Mouse (Mus musculus) kidney, adult 8-10 months (tissue): ENCODE results near the gene Gm10521.
"Not testable (repeated sequence)": the region's sequence is repeated elsewhere in the genome, so short reads cannot be mapped to it uniquely, and the experiment has no call there.

Experiments
- DNase-seq, 2 experiments: peaks; one replicate each; pipeline ENCODE4 v3.0.0; 2022

Gm10521 gene

DNA sequence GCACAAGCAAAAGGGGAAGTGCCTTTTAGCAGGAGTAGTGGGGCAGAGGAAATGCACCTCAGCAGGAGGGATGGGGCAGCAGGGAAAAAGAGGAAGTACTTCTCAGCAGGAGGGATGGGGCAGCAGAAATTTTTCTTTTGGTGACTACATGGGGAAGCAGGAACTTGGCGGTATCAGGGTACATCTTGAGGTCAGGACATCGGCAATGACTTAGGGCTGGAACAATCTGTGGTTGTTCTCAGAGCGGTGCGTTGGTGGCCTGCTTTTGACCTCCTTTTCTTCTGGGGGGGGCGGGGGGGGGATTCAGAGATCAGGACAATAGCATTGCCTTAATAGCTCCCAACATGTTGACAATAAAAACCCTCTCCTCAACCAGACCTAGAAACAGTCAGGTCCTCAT is at the start of gene Gm10521:
Gm10521 (plus strand) TSS at position 301 of the 400 bp plus-strand sequence.
- DNase-seq = not testable (repeated sequence)

GRCm38 (mm10) chr1:171848201-171848600 is 47.3 kb upstream of the Gm10521 start:
- DNase-seq = no peak

- no peak for DNase-seq
These were observed 46.7 kb upstream of the Gm10521 start for GRCm38 (mm10) chr1:171848757-171849156.

DNA sequence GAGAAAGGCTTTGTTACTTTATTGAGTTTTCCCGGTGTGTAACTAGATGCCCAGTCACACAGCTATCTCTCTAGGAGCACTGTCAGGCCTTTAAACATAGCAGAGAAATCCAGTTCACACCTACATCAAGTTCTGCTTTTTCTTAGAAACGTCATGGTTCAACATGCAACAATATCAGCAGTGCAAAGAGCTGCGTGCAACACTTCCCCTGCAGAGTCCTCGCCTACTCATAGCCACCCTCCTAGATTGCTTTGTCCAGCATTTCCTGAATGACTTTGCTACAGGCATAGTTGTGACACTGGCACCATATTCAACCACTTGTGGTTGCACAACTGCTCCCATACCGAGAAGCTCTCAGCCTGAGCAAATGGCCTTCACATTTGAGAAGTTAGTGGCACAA is 46.0 kb upstream of the Gm10521 start:
- no peak for DNase-seq

DNA sequence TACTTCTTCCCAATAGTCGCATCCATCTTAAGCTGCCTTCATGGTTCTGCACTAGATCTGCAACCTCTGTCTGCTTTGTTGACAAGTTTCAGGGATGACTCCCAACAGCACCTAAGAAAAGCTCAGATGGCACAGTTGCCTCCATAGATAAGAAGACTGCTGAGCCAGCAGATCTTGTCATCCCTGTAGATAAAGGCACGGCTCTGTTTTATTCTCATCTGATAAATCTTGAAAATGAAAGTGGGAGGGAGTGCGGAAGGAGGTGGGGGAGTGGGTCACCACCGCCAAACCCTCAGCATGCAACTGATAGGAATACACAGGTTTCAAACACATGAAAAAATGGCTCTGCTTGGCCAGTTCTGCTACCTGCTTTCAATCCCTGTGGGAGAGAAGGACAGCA is 30.0 kb upstream of the Gm10521 start:
- DNase-seq = no peak

DNA sequence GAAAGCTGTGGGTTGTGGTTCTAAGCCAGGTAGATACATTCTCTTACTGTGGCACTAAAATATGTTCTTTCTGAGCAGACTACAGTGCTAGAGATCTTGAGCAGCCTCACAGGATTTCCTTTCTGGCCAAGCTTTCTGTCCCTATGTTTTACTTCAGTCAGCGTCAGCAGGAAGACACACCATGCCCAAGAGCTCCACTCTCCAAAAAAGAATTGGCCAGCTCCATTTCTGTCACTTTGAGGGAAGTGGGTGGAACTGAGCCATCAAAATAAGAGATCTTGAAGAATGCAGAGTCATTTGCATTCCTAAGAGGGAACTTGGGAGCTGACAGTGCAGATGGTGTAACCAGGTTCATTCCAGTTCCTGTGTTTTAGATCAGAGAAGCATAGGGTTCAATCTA is 8.5 kb upstream of the Gm10521 start:
- DNase-seq = no peak

GRCm38 (mm10) chr1:171904011-171904410 is 8.5 kb downstream of the Gm10521 start:
- DNase-seq = no peak

DNA sequence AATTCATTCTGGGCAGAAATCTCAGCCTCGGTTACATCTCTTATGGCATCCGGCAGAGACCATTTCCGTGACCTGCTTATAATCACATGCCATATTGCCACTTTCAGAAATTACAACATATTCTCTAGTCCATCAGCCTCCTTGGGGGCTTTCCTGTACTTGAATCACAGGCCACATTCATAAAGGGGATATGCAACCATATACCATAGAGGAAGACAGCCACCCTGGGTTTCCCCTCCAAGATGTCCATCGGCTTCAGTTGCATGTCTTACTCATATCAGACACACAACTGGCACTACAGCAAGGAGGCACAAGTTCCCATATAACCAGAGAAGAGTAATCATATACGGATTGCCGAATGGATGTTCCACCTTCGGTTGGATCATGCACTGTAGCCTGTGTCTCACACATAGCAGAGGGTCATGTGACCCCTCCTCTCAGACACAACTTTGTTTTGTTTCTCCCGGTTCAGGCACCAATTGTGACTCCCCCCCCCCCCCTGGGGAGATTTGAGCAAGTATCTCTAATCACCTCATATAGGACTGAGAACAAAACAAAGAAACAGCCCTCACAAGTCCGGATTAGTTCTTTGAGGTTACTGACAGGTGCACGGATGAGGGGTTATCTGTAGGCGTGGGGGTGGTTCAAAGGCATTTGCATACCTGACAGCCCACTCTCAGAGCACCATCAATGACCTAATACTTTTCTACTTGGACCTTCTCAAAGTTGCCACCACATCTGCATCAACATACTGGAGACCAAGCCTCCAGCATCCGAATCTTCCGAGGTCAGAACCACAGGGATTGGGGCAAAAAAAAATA is 20.4 kb downstream of the Gm10521 start:
- DNase-seq = no peak

DNA sequence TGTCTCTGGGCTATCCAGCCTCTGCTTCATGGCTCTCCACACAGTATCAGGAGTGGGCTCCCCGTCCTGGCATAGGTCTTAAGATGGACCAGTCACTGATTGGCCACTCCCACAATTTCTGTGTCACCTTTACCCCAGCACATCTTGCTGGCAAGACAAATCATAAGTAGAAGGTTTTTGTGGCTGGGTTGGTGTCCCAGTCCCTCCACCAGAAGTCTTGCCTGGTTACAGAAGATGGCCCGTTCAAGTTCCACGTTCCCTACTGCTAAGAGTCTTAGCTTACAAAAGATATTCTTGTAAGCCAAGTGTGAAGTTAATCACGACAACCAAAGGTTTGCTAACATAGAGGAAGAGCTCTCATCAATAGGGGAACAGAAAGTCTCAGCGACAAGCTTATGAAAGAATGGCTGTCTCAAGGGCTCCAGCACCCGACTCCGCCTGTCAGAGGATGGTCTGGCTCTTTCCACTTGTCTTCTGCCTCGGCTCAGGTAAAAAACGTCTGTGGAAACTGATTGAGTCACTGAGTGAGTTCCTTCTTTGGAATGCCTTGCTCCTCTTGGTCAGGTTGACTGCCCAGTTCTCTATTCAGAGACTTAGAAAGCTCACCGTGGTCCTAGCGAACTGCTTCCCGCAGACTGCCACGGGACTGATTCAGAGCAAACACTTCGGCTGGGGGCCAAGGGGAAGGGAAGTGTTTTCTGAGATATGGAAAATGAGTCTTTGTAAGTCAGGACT is 22.0 kb downstream of the Gm10521 start, which contains the start of gene Slamf6:
Slamf6 (plus strand) TSS at position 211 of the 735 bp plus-strand sequence.
- DNase-seq = no peak

DNA sequence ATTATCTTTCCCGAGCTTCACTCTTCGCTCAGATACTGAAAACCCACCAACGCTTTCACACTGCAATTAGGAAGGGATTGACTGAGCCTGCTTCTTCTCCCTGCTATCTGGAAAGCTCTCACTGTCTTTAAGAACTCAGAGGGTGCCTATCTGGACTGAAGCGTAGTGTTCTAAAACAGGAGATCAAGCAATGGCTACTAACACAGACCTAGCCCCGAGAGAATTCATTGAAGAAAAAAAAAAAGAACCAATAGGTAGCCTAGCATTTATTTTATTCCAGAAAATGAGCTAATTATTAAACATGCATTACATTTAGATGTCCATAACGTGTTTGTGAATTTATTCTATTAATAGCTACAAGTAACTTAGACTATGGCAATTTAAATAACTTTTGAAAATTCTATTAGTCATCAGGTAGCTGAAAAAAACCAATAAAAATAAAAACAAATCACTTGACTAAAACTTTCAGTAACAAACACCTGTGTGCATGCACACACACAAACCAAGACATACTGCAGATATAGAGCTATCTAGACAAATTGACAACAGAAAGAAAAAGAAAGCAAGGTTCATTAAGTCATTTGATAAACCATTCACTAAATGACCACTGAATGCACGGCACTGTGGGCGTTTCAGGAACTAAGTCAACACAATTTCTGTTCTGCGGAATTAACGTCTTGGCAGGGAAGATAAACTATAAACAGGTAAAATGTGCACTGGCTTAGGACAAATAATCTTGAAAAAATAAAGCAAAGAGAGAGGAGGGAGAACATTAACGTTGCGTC is 22.9 kb downstream of the Gm10521 start:
- DNase-seq = no peak

GRCm38 (mm10) chr1:171919193-171919592 is 23.7 kb downstream of the Gm10521 start:
- no peak for DNase-seq

DNA sequence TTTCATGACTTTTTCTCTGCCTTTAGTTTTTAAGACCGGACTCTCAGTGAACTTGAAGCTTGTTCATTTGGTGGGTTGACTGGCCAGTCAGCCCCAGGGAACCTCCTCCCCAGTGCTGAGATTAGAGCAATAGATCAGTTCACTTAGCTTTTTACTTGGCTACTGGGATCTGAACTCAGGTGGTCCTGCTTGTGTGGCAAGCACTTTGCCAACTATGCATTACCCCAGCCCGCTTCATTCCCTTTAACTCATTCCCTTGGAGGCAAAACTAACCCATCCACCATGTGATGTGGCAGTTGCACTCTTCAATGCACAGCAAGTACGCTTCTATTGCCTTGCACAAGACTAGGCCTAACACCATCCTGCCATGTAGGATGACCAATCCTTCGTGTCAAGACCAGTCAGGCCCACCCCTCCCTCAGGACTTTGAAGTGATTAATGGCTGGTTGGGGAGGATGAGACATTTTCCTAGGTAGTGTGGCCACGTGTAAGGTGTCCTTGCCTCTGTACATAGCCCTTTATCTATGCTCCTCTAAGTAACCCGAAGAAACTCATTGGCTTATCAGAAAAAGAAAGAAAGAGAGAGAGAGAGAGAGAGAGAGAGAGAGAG is 24.5 kb downstream of the Gm10521 start:
- DNase-seq = no peak

DNA sequence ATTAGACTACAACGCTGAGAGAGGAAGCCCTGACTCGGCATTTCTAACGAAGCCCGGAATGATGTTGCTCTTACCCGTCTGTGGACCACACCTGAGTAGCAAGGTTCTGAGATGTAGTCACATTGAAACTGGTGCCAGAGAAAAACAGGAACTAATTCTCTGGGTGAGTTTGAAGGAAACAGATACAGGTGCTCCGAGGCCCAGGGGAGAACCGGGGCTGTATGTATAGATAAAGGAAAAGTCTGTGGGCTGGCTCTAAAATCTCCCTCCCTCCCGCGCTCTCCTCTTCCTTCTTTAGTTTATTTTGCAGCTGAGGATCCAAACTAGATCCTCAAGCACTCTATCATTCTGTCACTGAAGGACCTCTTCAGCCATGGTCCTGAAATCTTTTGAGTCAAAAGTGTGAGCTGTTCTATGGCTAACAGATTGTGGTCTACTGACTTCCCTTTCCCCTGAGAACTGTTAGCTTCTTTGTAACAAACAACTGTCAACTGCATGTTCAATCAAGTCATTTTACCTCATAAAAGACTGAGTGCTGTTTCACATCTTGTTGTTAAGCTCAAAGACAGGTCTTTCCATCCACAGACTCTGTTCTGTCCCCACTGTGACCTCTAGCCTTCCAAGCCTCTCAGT is 25.6 kb downstream of the Gm10521 start:
- DNase-seq = no peak

DNA sequence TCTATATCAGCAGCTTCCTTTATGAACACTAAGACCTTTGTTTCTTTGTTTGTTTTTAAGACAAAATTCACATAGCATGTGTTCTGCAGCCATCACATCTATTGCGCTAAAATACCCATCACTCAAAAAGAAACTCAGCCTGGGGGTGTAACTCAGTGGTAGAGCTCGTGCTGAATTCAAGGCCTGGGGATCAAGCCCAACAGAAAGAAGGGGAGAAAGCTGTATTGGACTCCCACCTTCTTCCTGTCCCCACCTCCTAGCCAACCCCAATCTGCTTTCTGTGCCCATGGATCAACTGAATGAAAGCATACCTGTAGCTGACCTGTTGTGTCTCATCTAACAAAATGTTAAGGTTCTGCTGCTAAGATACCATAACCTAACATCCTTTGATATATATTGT is 26.2 kb downstream of the Gm10521 start:
- no peak for DNase-seq

DNA sequence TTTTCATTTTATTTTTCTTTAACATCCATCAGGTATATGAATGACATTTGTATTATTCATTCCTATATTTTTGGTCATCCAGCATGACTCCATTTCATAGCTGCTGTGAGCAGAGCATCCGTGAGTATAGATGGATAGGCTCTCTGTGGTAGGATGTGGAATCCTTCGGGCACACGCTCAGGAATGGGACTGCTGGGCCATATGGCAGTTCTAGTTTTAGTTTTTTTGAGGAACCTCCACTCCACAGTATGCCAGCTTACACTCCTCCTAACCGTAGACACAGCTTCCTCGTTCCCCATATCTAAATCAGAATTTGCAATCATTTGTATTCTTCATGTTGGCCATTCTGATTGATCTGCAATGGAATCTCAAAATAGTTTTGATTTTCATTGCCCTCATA is 27.4 kb downstream of the Gm10521 start:
- DNase-seq = no peak

DNA sequence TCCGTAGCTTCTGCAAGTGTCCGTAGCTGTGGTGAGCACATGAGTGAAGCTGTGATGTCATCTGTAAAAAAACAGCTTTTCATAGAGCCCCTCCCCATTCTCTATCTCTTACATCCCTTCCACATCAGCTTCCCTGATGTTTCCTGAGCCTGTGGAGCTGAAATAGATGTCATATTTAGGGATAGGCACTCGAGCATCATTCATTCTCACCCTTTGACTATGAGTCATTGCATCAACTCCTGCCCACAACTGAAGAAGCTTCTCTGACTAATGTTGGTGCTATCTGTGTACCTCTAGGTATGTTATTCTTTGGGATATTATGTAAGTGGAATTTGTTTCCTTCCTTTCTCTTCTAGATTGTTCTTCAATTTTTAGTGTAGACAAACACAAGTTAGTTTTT is 29.4 kb downstream of the Gm10521 start:
- DNase-seq = no peak

GRCm38 (mm10) chr1:171933851-171934250 is 38.4 kb downstream of the Gm10521 start:
- DNase-seq = no peak

DNA sequence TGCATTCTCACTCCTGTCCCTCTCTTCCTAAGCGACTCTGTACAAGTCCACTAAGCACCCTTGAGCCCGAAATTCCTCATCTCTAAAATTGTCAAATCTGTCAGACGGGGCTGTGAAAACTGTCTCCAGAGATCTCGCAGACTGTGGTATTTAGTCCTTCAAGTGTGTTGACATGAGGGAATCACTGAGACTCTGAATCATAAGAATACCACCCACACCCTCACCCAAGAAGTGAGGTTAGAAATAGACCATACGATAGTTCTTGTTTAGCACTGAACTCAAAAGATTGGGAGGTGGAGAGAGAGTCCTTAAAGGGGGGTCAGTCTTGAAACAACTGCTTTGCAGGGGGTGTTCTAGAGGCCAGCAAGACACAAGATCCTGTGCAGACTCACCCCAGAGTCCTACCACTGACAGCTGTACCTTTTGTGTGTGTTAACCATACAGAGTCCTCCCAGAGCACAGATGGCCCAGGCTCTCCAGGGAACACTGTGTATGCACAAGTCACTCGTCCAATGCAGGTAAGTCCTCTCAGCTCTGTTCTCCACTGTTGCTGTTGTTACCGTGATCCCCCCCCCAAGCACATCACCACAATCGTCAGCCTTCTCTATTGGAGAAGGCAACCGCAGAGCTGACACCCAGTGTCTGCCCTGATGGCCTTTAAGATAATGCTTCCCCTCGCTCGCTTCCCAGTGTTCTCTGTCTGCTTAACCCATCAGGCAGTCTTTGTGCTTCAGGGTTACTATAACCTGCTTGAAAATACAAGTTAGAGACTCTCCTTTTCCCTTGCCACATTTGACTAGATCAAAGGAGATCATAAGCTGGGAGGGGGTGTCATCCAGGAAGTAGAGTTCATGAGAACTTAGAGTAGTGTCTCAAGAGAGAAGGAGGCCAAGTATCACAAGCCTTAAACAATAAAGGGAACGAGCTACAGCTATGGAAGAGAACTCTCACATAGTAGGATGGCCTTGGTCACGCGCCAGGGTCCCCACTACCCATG is 43.8 kb downstream of the Gm10521 start:
- DNase-seq = no peak

- DNase-seq = no peak
These were observed 45.2 kb downstream of the Gm10521 start for GRCm38 (mm10) chr1:171940626-171941025.

DNA sequence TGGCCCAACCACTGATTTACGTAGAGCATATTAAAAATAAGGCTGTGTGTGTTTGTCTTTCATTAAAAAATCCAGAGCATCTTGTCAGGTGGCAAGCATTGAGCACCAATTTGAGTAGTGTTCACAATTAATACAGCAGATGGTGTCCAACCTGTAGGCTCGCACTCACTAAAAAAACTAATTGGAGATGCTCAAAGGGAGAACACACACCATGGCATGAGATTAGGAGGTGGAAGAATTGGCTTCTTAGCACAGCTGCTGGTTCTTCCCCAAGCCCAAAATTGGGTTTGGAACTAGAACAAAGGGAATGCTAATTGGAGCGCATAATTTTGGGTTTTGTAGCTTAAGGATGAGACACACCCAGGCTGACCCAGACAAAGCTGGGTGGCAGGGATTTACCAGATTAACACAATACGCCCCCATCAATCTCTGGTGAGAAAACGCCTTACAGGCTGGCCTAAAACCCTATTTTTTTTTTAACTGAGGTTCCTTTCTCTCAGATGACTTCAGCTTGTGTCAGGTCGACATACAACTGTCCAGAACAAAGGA is 51.1 kb downstream of the Gm10521 start:
- no peak for DNase-seq
